Mouse (Mus musculus) splenic B cell, adult 2 months (primary cell): ENCODE data around the gene Ice2.

Experiments
- DNase-seq: peaks from one replicate; pipeline ENCODE4 v3.0.0-alpha.2; 2011; ENCODE audit warnings: low read depth, low spot score
- H3K27me3 ChIP-seq: 2 replicates; pipeline ENCODE4 v1.6.1; 2012; ENCODE audit warnings: mild to moderate bottlenecking, low read length, moderate library complexity, mixed read lengths; ENCODE audit not compliant: control insufficient read depth, poor library complexity, insufficient read depth, severe bottlenecking
- H3K36me3 ChIP-seq: 2 replicates; pipeline ENCODE4 v1.6.1; 2012; ENCODE audit warnings: mild to moderate bottlenecking, low read length, moderate library complexity, mixed read lengths; ENCODE audit not compliant: control insufficient read depth, poor library complexity, insufficient read depth, severe bottlenecking

Ice2 gene

GRCm38 (mm10) chr9:69443203-69443602 lies 45.5 kb downstream of the Ice2 start:
- Histone ChIP-seq H3K36me3 (no peaks in the 10 kb centered on the region), H3K27me3 (no peaks in the 10 kb centered on the region)
- no peak for DNase-seq

GRCm38 (mm10) chr9:69448801-69449200 lies 51.1 kb downstream of the Ice2 start:
- Histone ChIP-seq H3K36me3 (no peaks in the 10 kb centered on the region), H3K27me3 (no peaks in the 10 kb centered on the region)
- no peak for DNase-seq

GRCm38 (mm10) chr9:69450636-69451035 lies 52.9 kb downstream of the Ice2 start:
- H3K36me3 ChIP-seq = no peaks in the 10 kb centered on the region
- no peaks in the 10 kb centered on the region for H3K27me3 ChIP-seq
- DNase-seq = no peak

- no peaks in the 10 kb centered on the region for H3K36me3 ChIP-seq
- DNase-seq = no peak
Measured at GRCm38 (mm10) chr9:69451886-69452810, 54.4 kb downstream of the Ice2 start.

GRCm38 (mm10) chr9:69453066-69453900 lies 55.6 kb downstream of the Ice2 start, which contains the start of gene Anxa2:
Gene Anxa2, plus strand, starts transcription at chr9:69453620.
- DNase-seq = peak; percentile 15
- Histone ChIP-seq H3K36me3 (no peaks in the 10 kb centered on the region), H3K27me3 (no peaks in the 10 kb centered on the region)

More at GRCm38 (mm10) chr9:69451886-69452810, 54.4 kb downstream of the Ice2 start:
- H3K27me3 ChIP-seq = no peaks in the 10 kb centered on the region

- Histone ChIP-seq H3K27me3 (no peaks in the 10 kb centered on the region), H3K36me3 (no peaks in the 10 kb centered on the region)
- peak; percentile 38 for DNase-seq
Measured at GRCm38 (mm10) chr9:69453901-69454666, 56.4 kb downstream of the Ice2 start.

GRCm38 (mm10) chr9:69454691-69455090 lies 57.0 kb downstream of the Ice2 start:
- DNase-seq = no peak
- Histone ChIP-seq H3K36me3 (no peaks in the 10 kb centered on the region), H3K27me3 (no peaks in the 10 kb centered on the region)

GRCm38 (mm10) chr9:69455391-69455790 lies 57.7 kb downstream of the Ice2 start:
- no peak for DNase-seq
- Histone ChIP-seq H3K36me3 (no peaks in the 10 kb centered on the region), H3K27me3 (no peaks in the 10 kb centered on the region)

- DNase-seq = no peak
- H3K27me3 ChIP-seq = no peaks in the 10 kb centered on the region
- no peaks in the 10 kb centered on the region for H3K36me3 ChIP-seq
Measured at GRCm38 (mm10) chr9:69456406-69457075, 58.8 kb downstream of the Ice2 start.

GRCm38 (mm10) chr9:69457143-69457542 lies 59.4 kb downstream of the Ice2 start:
- no peak for DNase-seq

GRCm38 (mm10) chr9:69457747-69458625 lies 60.3 kb downstream of the Ice2 start:
- Histone ChIP-seq H3K36me3 (no peaks in the 10 kb centered on the region), H3K27me3 (no peaks in the 10 kb centered on the region)
- DNase-seq = no peak

More at GRCm38 (mm10) chr9:69457143-69457542, 59.4 kb downstream of the Ice2 start:
- H3K36me3 ChIP-seq = no peaks in the 10 kb centered on the region
- no peaks in the 10 kb centered on the region for H3K27me3 ChIP-seq

- no peaks in the 10 kb centered on the region for H3K27me3 ChIP-seq
- no peaks in the 10 kb centered on the region for H3K36me3 ChIP-seq
- DNase-seq = no peak
Measured at GRCm38 (mm10) chr9:69458982-69459381, 61.3 kb downstream of the Ice2 start.

- no peak for DNase-seq
- Histone ChIP-seq H3K36me3 (no peaks in the 10 kb centered on the region), H3K27me3 (no peaks in the 10 kb centered on the region)
Measured at GRCm38 (mm10) chr9:69459876-69460275, 62.2 kb downstream of the Ice2 start.
